Mouse (Mus musculus): ENCODE results near the gene Gm49384. TPM values are rescaled to one million over a fixed set of nuclear protein-coding genes. Genes with fewer than 3 reads are reported as not detected.
A peak's percentile ranks its signal among the peaks of the same experiment; 100 is the strongest.

The Gm49384 gene
- 48.2 and 49.0 TPM in 2 replicates for polyA plus RNA-seq (2016; fragmentation: Nextera tagmentation; extraction: Ambion mirVana)

GRCm38 (mm10) chr12:69204052-69204833, at the start of gene Gm49384:
Gene Gm49384 (minus strand): TSS chr12:69204267.
- no peaks in the 10 kb centered on the region for H3K27me3 ChIP-seq (replicated peaks; ENCODE audit: low read depth, poor library complexity, severe bottlenecking)
- 91% methylated on average over 16 of the region's 16 CpGs for WGBS
- no peak within 1 kb of the TSS for H3K27ac ChIP-seq (replicated peaks)
- H3K4me1 ChIP-seq = peaks cover under 1% of the 10 kb centered on the region; the same call in 1 of the 2 replicates
- H3K4me3 ChIP-seq = no peak within 1 kb of the TSS
- DNase-seq (ENCODE audit: low spot score) = no peak
- H3K36me3 ChIP-seq (replicated peaks) = peaks cover 84% of the 10 kb centered on the region
- no peaks in the 10 kb centered on the region for H3K9me3 ChIP-seq

- Histone ChIP-seq H3K27ac (replicated peaks) (no peak overlapping the region), H3K27me3 (replicated peaks; ENCODE audit: low read depth, poor library complexity, severe bottlenecking) (no peaks in the 10 kb centered on the region), H3K36me3 (replicated peaks) (no peaks in the 10 kb centered on the region), H3K9me3 (no peaks in the 10 kb centered on the region), H3K4me3 (no peak overlapping the region), H3K4me1 (0 out of 2 replicates have a peak, but pooled peaks cover 3% of the 10 kb centered on the region)
- no peak for DNase-seq (ENCODE audit: low spot score)
- WGBS = 92% methylated on average over 1 of the region's 1 CpGs
Measured at GRCm38 (mm10) chr12:69253806-69254205, 49.7 kb upstream of the Gm49384 start.

DNA sequence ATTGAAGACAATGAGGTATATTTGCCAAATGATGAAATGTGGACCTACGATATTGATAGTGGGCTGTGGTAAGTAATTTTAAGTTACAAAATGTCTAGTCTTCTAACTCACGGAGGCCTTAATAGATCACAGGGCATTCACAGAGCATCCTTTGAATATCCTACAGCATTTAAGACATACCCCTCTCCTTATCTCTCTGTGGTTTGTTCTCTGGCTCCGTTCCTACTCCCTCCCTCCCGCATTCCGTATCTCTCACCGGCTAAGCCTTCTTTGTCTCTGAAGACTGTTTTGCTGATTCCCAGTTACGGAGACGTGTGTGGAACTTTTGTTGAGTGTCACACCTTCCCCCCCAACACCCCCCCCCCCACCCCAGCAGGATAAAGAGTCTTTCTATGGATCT, 46.7 kb upstream of the Gm49384 start:
- Histone ChIP-seq H3K4me1 (0 out of 2 replicates have a peak, but pooled peaks cover 3% of the 10 kb centered on the region), H3K9me3 (no peaks in the 10 kb centered on the region), H3K27ac (replicated peaks) (no peak overlapping the region), H3K4me3 (no peak overlapping the region), H3K36me3 (replicated peaks) (no peaks in the 10 kb centered on the region), H3K27me3 (replicated peaks; ENCODE audit: low read depth, poor library complexity, severe bottlenecking) (no peaks in the 10 kb centered on the region)
- WGBS = 78% methylated on average over 8 of the region's 8 CpGs
- no peak for DNase-seq (ENCODE audit: low spot score)

- Histone ChIP-seq H3K27me3 (replicated peaks; ENCODE audit: low read depth, poor library complexity, severe bottlenecking) (no peaks in the 10 kb centered on the region), H3K4me3 (no peak overlapping the region), H3K4me1 (0 out of 2 replicates have a peak, but pooled peaks cover 3% of the 10 kb centered on the region), H3K27ac (replicated peaks) (no peak overlapping the region), H3K36me3 (replicated peaks) (no peaks in the 10 kb centered on the region), H3K9me3 (no peaks in the 10 kb centered on the region)
- DNase-seq (ENCODE audit: low spot score) = no peak
- WGBS = 88% methylated on average over 4 of the region's 4 CpGs
Measured at GRCm38 (mm10) chr12:69249766-69250165, 45.7 kb upstream of the Gm49384 start.

GRCm38 (mm10) chr12:69241771-69242431, 37.8 kb upstream of the Gm49384 start:
- H3K36me3 ChIP-seq (replicated peaks) = no peaks in the 10 kb centered on the region
- no peaks in the 10 kb centered on the region for H3K27me3 ChIP-seq (replicated peaks; ENCODE audit: low read depth, poor library complexity, severe bottlenecking)
- peak overlapping the region; percentile 95 for H3K27ac ChIP-seq (replicated peaks)
- no peaks in the 10 kb centered on the region for H3K9me3 ChIP-seq
- H3K4me1 ChIP-seq = peaks cover 8% of the 10 kb centered on the region
- peak overlapping the region; percentile 85 for H3K4me3 ChIP-seq
- under 1% methylated on average over 64 of the region's 64 CpGs for WGBS
- peak; percentile 87 for DNase-seq (ENCODE audit: low spot score)

- Histone ChIP-seq H3K9me3 (no peaks in the 10 kb centered on the region), H3K36me3 (replicated peaks) (no peaks in the 10 kb centered on the region), H3K4me1 (peaks cover 8% of the 10 kb centered on the region), H3K4me3 (peak overlapping the region; percentile 85), H3K27ac (replicated peaks) (peak overlapping the region; percentile 95), H3K27me3 (replicated peaks; ENCODE audit: low read depth, poor library complexity, severe bottlenecking) (no peaks in the 10 kb centered on the region)
- 0% methylated on average over 3 of the region's 3 CpGs for WGBS
- no peak for DNase-seq (ENCODE audit: low spot score)
Measured at GRCm38 (mm10) chr12:69241405-69241770, 37.3 kb upstream of the Gm49384 start.

- peaks cover 8% of the 10 kb centered on the region for H3K4me1 ChIP-seq
- H3K27me3 ChIP-seq (replicated peaks; ENCODE audit: low read depth, poor library complexity, severe bottlenecking) = no peaks in the 10 kb centered on the region
- no peaks in the 10 kb centered on the region for H3K36me3 ChIP-seq (replicated peaks)
- no peak for DNase-seq (ENCODE audit: low spot score)
- H3K9me3 ChIP-seq = no peaks in the 10 kb centered on the region
- H3K27ac ChIP-seq (replicated peaks) = peak within 1 kb of the TSS; percentile 95
- H3K4me3 ChIP-seq = peak within 1 kb of the TSS; percentile 85
- WGBS = 68% methylated on average over 6 of the region's 6 CpGs
Measured at GRCm38 (mm10) chr12:69240876-69241275, 36.8 kb upstream of the Gm49384 start, which contains the start of gene Klhdc1. Gene Klhdc1 (plus strand): TSS chr12:69241176.

GRCm38 (mm10) chr12:69238284-69238683, 34.2 kb upstream of the Gm49384 start:
- DNase-seq (ENCODE audit: low spot score) = no peak
- H3K4me1 ChIP-seq = peaks cover 8% of the 10 kb centered on the region
- H3K36me3 ChIP-seq (replicated peaks) = no peaks in the 10 kb centered on the region
- WGBS = 42% methylated on average over 3 of the region's 3 CpGs
- H3K27ac ChIP-seq (replicated peaks) = no peak overlapping the region
- no peak overlapping the region for H3K4me3 ChIP-seq
- H3K27me3 ChIP-seq (replicated peaks; ENCODE audit: low read depth, poor library complexity, severe bottlenecking) = no peaks in the 10 kb centered on the region
- H3K9me3 ChIP-seq = no peaks in the 10 kb centered on the region

GRCm38 (mm10) chr12:69235782-69236181, 31.7 kb upstream of the Gm49384 start:
- H3K27me3 ChIP-seq (replicated peaks; ENCODE audit: low read depth, poor library complexity, severe bottlenecking) = no peaks in the 10 kb centered on the region
- no peaks in the 10 kb centered on the region for H3K9me3 ChIP-seq
- peaks cover 3% of the 10 kb centered on the region; the same call in 1 of the 2 replicates for H3K4me1 ChIP-seq
- no peak for DNase-seq (ENCODE audit: low spot score)
- WGBS = 90% methylated on average over 6 of the region's 6 CpGs
- no peaks in the 10 kb centered on the region for H3K36me3 ChIP-seq (replicated peaks)
- H3K4me3 ChIP-seq = no peak overlapping the region
- H3K27ac ChIP-seq (replicated peaks) = no peak overlapping the region

GRCm38 (mm10) chr12:69229251-69229650, 25.2 kb upstream of the Gm49384 start:
- no peaks in the 10 kb centered on the region for H3K9me3 ChIP-seq
- H3K4me3 ChIP-seq = no peak overlapping the region
- peaks cover 18% of the 10 kb centered on the region for H3K36me3 ChIP-seq (replicated peaks)
- no peak overlapping the region for H3K27ac ChIP-seq (replicated peaks)
- DNase-seq (ENCODE audit: low spot score) = no peak
- H3K27me3 ChIP-seq (replicated peaks; ENCODE audit: low read depth, poor library complexity, severe bottlenecking) = no peaks in the 10 kb centered on the region
- WGBS = 69% methylated on average over 2 of the region's 2 CpGs
- H3K4me1 ChIP-seq = peaks cover 13% of the 10 kb centered on the region

DNA sequence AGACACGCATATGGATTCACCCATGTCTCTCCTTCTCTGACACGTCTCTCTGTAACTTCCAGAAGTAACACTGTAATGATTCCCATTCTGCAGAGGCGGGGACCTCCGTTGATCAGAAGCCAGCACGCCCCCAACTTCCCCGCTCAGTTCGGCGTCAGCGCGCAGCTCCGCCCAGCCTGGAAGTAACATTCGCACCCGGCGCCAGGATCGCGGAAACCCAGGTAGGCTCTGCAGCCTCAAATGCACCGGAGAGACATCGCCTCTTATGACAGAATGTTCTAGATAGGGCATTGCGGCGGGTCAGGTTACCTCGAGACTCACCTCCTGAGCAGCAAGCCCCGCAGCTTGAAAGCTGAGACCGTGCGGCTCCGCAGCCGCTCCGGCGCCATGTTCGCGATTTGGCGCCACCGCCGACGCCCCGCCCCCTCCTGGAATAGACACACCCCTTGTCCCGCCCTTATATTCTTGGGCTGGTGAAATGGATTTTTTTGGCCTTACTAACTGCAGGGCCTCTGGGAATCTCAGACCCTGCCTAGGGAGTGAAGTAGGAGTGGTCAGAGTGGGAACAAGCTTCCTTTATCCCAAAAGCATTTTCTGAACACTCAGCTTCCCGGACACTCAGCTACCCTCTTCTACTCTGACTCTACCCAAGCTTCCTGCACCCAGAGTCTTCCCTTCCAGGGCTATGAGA, 23.9 kb upstream of the Gm49384 start, which contains the start of gene Pole2:
Pole2 (minus strand) TSS at position 420 of the 691 bp plus-strand sequence.
- no peaks in the 10 kb centered on the region for H3K9me3 ChIP-seq
- H3K27me3 ChIP-seq (replicated peaks; ENCODE audit: low read depth, poor library complexity, severe bottlenecking) = no peaks in the 10 kb centered on the region
- peaks cover 31% of the 10 kb centered on the region for H3K36me3 ChIP-seq (replicated peaks)
- H3K27ac ChIP-seq (replicated peaks) = peak within 1 kb of the TSS; percentile 95
- peaks cover 13% of the 10 kb centered on the region for H3K4me1 ChIP-seq
- peak within 1 kb of the TSS; percentile 77 for H3K4me3 ChIP-seq
- whole genome bisulfite sequencing = under 1% methylated on average over 37 of the region's 37 CpGs
- peak; percentile 92 for DNase-seq (ENCODE audit: low spot score)

DNA sequence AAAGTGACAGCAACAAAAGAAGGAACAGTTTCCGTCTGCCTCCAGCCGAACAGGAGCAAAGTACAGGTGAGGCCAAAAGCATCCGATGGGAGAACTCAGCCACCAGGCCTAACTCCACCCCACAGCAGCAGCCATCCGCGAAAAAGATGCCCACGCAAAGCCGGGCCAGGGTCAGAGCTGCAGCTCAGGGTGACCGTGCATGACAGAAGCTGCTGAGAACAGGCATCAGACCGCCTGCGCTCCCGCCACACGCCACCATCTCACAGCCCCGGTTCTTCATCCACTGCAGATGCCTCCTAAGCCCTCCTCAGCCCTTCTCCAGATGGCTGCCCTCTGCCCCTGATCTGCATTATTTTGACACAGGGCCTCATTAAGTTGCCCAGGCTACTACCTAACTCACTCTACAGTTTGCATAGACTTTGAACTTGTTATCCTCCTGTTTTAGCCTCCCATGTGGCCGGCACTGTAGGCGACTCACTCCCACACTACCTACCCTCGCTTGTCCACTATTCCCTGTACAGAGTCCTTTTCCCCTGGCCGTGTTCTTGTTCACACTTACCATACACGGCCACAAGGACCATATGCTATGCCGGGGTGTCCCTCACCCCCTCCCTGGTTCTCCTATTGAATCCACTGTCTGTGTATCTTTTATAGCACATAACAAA, 16.7 kb upstream of the Gm49384 start:
- H3K4me3 ChIP-seq = no peak overlapping the region
- no peaks in the 10 kb centered on the region for H3K27me3 ChIP-seq (replicated peaks; ENCODE audit: low read depth, poor library complexity, severe bottlenecking)
- no peak overlapping the region for H3K27ac ChIP-seq (replicated peaks)
- no peaks in the 10 kb centered on the region for H3K4me1 ChIP-seq
- no peaks in the 10 kb centered on the region for H3K9me3 ChIP-seq
- 90% methylated on average over 19 of the region's 19 CpGs for WGBS
- DNase-seq (ENCODE audit: low spot score) = no peak
- H3K36me3 ChIP-seq (replicated peaks) = peaks cover 98% of the 10 kb centered on the region
